Mouse (Mus musculus) kidney, postnatal 36 days (tissue): ENCODE measurements around the gene D7Ertd443e.

Experiments
- DNase-seq, 2 experiments: peaks; one replicate each; pipeline ENCODE4 v3.0.0; 2021 to 2022; ENCODE audit warnings: mixed read lengths in 2 of 2

D7Ertd443e gene

GRCm38 (mm10) chr7:134226231-134226630, 159.2 kb downstream of the D7Ertd443e start:
- DNase-seq = no peak

- DNase-seq = peak; percentile 32 to 71
Observed at GRCm38 (mm10) chr7:134224741-134225612, 160.5 kb downstream of the D7Ertd443e start.

- no peak for DNase-seq
Observed at GRCm38 (mm10) chr7:134224421-134224740, 161.1 kb downstream of the D7Ertd443e start.

- peak; percentile 73 to 92 for DNase-seq
Observed at GRCm38 (mm10) chr7:134223444-134224161, 161.9 kb downstream of the D7Ertd443e start.
